Mouse (Mus musculus) gastrocnemius, adult 2 months (tissue): ENCODE results near the gene Zfp800. TPM values are rescaled to one million over a fixed set of nuclear protein-coding genes. Genes with fewer than 3 reads are reported as not detected.

ENCODE experiments used
- DNase-seq: peaks from one replicate; pipeline ENCODE4 v3.0.0; 2022
- H3K27ac ChIP-seq: fragments of 200-600 bp; 2 replicates; pipeline ENCODE4 v1.8.1; 2022; ENCODE audit warnings: mild to moderate bottlenecking
- H3K4me3 ChIP-seq: fragments of 200-600 bp; 2 replicates; pipeline ENCODE4 v1.8.1; 2022; ENCODE audit warnings: mild to moderate bottlenecking, moderate library complexity
- CTCF ChIP-seq: fragments of 200-600 bp; IDR thresholded peaks from 2 replicates; pipeline ENCODE4 v1.8.1; 2022; ENCODE audit warnings: antibody characterized with exemption, mild to moderate bottlenecking, moderate library complexity
- intact Hi-C: fragments of 180-260 bp; cut with DNase I; formaldehyde crosslinking; loops from one replicate; pipeline ENCODE4 v1.15.1; 2025
- total RNA-seq, 2 experiments: library from RNA; stranded (reverse); gene quantifications; 2 replicates each; pipeline ENCODE4 v1.2.3; 2021

Gene Zfp800
- total RNA-seq, 2 experiments from 2014 or later: 6.0 to 7.4 TPM

DNA sequence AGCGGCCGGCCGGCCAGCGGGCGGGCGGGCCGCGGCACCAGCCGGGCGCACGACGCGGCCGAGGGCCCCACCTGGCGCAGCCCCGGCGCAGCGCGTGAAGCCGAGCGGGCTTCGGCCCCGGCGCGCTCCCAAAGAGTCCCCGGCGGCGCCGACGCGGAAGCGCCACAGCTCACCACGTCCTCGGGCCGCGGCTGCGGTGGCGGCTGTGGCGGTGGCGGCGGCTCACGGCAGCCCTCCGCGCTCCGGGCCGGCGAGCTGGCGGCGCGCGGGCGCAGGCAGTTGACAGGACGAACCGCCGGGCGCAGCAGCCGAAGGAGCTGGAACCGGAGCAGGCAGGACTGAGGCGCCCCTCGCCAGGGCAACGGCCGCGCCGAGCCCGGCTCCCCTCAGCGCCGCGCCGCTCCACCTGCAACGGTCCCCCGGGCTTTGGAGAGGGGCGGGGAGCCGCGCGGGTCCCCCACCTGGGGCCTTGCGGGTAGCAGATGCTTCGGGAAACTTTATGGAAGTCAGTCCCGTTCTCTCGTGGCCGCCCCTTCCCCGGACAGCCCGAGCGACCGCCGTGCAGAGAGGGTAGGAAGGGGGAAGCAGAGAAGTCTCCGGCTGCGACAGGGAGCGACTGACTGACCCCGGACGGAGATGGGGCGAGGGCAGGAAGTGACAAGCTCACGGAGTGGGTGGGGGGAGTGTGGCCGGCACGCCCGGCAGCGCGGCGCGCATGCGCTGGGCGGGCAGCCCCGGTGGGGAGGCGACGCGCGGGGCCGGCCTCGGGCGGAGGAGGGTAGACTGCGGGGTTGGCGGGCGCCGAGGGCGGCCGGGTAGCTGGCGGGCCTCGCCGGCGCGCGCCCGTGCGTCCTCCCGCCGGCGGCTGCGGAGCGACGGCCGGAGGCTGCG is 136.3 kb downstream of the Zfp800 start:
- peak overlapping the region; percentile 91 for H3K4me3 ChIP-seq
- DNase-seq: peak; percentile 95
- intact Hi-C loops: loop anchor here (2.0 to 5.0 kb wide), 3 partner anchors 47 to 216 kb away; partner anchors contain the start of genes Arf5 and Snd1
- no peak for TF ChIP-seq CTCF
- peak overlapping the region; percentile 95 for H3K27ac ChIP-seq

DNA sequence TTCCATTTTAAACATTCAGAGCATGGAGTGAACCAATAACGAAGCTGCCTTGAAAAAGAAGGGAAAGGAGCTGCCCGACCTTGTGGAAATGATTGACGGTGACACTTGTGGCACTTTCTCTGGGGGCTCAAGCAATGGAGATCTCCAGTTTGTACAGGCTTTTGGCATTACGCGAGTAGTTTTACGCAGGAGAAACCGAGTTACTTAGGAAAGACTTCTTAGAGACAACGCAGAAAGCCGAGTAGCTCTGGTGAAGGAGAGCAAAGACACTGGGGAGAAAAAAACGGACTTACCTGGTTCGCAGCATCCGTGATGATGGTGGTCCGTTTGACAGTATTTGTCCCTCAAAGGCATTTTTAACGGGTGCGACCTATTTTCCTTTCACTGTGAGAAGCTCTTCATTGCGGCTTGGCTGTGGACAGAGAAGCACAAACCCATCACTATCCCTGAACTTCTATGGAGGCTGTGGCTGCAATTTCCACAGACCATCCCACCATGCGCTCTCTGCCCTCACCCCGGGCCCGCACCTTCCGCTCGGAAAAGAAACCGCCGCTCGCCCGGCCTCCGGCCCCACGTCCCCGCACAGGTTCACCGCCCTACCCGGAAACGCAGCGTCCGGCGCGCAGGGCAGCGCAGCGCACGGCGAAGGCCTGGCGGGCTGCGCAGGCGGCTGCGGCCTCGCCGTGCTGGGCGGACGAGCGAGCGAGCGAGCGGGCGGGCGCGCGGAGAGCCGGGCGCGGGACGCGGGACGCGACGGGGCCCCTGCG is 137.2 kb downstream of the Zfp800 start:
- intact Hi-C loops: loop anchor here (5.0 kb wide), 2 partner anchors 162 to 217 kb away; partner anchors contain the start of genes Arf5 and Snd1
- no peak for TF ChIP-seq CTCF
- Histone ChIP-seq H3K4me3 (peak overlapping the region; percentile 91), H3K27ac (peak overlapping the region; percentile 95)
- DNase-seq: peak; percentile 45

DNA sequence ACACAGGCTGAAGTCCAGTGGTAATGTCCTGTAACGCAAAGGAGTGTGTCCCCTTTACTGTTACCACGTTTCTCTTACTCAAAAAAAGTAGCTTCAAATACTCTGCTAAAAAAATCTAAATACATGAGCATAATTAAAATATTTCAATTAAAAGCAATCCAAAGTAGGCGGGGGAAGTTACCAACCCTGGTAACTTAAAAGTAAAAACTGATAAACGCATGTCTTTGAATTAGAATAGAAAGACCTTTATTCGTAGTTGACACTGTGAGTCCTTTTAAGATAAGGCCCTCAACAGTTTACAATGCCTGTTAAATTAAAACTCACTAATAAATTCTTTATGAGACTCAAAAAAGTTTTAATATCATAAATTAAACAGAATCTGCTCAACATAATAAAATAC is 138.1 kb downstream of the Zfp800 start:
- Histone ChIP-seq H3K4me3 (no peak overlapping the region; the same call in 1 of the 2 replicates), H3K27ac (no peak overlapping the region)
- DNase-seq: no peak
- intact Hi-C loops: loop anchor here (5.0 kb wide), 2 partner anchors 163 to 218 kb away; partner anchors contain the start of genes Arf5 and Snd1
- TF ChIP-seq CTCF: no peak

DNA sequence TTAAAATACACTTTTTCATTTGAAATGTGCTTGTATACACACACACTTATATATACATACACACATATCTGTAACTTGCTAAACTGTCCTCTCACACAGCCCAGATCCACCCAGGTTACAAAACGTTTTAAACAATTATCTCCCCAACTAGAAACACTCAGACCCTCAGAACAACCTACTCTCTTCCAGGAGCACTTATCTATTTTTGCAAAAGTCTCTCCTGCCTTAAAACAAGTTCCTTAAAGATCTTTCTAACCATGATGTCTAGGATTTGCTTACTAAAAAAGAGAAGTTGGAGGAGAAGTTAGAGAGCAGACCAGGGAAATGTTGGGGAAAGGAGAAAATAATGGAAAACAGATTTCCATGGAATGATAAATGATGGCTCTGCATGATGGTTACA is 139.4 kb downstream of the Zfp800 start:
- Histone ChIP-seq H3K27ac (no peak overlapping the region), H3K4me3 (no peak overlapping the region)
- intact Hi-C loops: no loop called here
- DNase-seq: no peak
- TF ChIP-seq CTCF: no peak

DNA sequence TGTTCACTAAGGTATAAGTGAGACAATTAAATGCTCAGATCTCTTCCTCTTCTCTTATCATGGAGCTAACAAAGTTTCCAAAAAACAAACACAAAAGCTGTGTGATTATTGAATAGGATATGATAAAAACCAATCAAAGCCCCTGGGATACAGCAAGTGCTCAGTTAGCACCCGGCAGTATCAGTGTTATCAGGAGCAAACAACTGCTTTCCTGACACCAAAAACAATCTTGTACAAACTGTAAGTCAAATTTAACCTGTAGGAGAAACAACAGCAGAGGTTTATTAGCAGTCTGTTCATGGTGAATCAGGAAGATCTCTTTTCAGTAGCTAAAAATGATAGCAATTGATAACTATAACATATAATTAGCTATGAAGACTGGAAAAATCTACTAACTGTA is 140.0 kb downstream of the Zfp800 start:
- intact Hi-C loops: no loop called here
- H3K4me3 ChIP-seq: no peak overlapping the region
- H3K27ac ChIP-seq: no peak overlapping the region
- no peak for TF ChIP-seq CTCF
- no peak for DNase-seq

DNA sequence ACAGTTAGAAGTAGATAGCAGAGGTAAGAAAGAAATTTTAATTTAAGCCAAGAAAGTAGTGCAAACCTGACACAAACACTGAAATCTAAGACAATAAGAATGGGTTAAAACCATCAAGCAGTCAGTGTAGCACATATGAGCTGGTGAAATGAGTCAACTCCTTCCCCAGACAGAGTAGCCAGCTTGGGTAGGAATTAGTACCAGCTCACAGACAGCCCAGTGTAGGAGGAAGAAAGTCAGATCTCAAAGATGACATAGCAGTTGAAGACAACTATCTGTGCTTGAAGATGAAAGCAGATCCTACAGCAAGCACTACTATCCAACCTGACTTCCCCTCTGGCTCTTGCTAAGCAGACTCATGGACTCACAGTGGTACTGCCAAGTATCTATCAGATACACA is 145.0 kb downstream of the Zfp800 start:
- intact Hi-C loops: no loop called here
- Histone ChIP-seq H3K4me3 (no peak overlapping the region), H3K27ac (no peak overlapping the region)
- no peak for TF ChIP-seq CTCF
- DNase-seq: no peak

DNA sequence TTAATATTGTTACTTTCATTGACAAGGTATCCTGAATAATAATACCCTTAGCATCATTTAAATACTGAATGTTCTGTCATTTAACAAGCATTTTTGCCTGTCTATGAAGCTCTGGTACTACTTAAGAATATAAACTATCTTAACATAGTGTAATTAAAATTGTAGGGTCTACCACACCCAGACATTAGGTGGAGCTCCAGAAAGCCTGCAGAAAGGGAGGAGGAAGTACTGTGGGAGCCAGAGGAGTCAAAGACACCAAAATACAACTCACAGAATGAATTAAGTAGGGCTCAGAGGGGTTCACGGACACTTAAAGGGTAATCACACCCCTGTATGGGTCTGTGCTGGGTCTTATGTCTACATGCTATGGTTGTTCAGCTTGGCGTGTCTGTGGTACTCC is 149.6 kb downstream of the Zfp800 start:
- no peak for DNase-seq
- H3K4me3 ChIP-seq: no peak overlapping the region
- no peak overlapping the region for H3K27ac ChIP-seq
- intact Hi-C loops: no loop called here
- TF ChIP-seq CTCF: no peak

DNA sequence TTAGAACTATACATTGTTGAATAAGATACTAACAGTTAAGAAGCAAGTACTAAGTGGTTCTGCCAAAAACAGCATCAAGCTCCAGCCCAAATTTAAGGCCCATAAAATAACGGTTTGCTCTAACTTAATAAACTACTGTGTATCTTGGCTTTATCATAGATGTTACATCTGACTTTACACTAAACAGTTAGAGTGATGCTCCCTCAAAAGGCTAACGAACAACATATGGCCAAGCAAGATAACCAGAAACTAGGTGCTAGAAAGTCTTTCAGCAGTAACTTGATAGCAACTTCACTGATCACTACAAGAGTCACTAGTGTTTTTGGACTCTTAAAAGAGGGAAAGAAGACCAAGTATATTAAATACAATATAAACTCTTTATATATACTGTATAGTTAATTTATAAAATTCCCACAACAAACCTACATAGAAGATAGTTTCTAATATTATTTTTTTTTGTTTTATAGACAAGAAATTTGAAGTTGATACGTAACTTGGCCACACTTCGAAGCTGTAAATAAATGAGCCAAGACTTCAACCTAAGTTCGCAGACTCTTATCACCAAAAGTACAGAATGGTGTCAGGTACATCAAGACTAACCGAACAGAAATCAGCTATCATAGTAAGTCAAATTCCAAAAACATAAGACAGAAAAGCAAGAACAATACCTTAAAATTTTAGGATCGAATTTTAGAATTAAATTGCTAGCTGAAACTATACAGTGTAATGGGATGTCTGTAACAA is 165.0 kb downstream of the Zfp800 start:
- no peak for TF ChIP-seq CTCF
- Histone ChIP-seq H3K4me3 (no peak overlapping the region), H3K27ac (no peak overlapping the region)
- DNase-seq: no peak
- intact Hi-C loops: no loop called here

DNA sequence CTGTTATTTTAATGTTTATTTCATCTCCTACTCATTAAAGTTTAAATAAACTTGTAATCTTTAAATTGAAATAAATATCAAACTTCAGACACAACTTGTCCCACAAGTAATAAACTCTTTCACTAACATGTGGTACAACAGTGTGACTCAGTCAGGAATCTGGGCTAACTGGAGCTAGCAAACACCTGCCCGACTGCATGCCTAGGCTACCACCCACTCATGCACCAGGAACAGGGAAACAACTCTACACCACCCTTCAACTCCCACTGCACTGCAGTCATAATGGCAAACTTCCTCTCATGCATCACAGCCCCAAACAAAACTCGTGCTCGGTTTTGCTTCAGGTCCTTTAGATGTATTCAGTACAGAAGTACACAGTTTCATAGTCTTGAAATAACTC is 169.7 kb downstream of the Zfp800 start:
- no peak for TF ChIP-seq CTCF
- no peak for DNase-seq
- intact Hi-C loops: no loop called here
- H3K4me3 ChIP-seq: no peak overlapping the region
- H3K27ac ChIP-seq: no peak overlapping the region

DNA sequence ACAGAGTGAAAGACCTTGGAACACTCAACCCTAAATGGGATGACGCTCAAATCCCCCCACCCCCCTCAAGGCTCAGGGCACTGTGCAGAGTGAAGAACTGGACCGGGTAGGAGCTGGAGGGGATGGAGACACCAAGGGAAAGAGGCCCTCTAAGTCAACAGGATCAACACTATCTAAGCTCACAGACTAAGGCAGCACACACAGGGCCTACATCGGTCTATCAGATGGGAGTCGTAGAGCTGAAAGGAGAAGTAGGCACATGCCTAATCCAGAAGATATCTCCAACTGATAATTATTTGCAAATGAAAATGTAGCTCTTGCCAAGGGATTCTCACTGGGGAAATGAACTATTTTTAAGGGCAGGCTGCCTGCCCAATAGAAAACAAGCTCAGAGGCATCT is 176.8 kb downstream of the Zfp800 start:
- no peak for TF ChIP-seq CTCF
- Histone ChIP-seq H3K27ac (no peak overlapping the region), H3K4me3 (no peak overlapping the region)
- intact Hi-C loops: no loop called here
- DNase-seq: no peak

DNA sequence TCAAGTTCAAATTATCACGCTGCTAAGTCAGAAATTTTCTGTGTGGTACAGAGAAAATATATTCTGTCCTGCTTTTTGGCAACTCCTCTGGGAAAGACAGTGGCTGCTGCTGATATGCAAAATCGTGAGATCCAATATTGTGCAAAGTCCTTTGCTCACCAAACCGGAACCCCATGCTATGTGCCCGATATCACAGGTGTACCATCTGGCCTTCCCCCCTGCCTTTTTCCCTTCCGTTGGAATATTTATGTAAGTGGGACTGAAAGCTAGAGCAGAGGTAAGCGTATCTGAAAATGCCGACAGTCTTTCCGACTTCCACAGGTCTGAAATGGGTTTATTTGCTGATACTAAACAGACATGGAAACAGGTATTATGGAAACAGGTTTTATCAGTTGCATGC is 179.4 kb downstream of the Zfp800 start:
- no peak overlapping the region for H3K4me3 ChIP-seq
- no peak for DNase-seq
- no peak for TF ChIP-seq CTCF
- H3K27ac ChIP-seq: no peak overlapping the region
- intact Hi-C loops: no loop called here

DNA sequence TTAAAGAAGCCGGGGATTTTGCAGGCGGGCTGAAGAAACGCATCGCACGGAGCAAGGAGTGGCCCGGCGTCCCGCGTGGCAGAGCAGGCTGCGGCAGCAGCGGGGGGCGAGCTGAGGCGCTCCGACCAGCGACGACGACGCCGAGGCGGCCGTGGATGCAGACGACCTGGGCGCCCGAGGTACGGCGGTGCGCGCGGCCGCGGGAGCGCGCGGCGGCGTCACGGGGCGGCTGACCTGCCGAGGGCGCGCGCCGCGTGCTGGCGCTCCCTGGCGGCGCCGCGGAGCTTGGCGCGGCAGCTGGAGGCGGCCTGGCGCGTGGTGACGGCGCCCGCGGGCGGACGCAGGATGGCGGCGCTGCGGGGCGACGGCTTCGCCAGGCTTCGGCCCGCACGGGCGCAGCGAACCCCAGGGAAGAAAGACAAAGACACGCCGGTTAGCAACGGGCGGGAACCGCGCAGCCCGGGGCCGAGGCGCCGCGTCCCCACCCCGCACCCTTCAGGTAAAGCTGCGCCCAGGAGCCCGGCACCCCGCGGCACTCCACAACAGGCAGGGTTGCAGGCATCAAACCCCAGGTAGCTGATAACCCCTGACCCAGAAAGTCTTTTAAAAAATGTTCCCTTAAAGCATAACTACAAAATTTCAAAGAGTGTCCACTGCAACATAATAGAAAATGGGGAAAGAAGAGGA is 182.4 kb downstream of the Zfp800 start:
- peak; percentile 86 for DNase-seq
- peak; percentile 42 for TF ChIP-seq CTCF
- peak overlapping the region; percentile 83 for H3K4me3 ChIP-seq
- peak overlapping the region; percentile 83 for H3K27ac ChIP-seq
- intact Hi-C loops: loop anchor here (2.0 kb wide), 1 partner anchor 47 kb away; no protein-coding TSS in a partner anchor
